Mouse (Mus musculus) neural tube, embryonic 10.5 days (tissue): Measurements from ENCODE around the gene Zpbp.
A peak's percentile ranks its signal among the peaks of the same experiment; 100 is the strongest.

Experiments used
- DNase-seq: peaks from one replicate; pipeline ENCODE4 v3.0.0-alpha.2; 2017; ENCODE audit warnings: low spot score; ENCODE audit errors: extremely low spot score

The Zpbp gene

DNA sequence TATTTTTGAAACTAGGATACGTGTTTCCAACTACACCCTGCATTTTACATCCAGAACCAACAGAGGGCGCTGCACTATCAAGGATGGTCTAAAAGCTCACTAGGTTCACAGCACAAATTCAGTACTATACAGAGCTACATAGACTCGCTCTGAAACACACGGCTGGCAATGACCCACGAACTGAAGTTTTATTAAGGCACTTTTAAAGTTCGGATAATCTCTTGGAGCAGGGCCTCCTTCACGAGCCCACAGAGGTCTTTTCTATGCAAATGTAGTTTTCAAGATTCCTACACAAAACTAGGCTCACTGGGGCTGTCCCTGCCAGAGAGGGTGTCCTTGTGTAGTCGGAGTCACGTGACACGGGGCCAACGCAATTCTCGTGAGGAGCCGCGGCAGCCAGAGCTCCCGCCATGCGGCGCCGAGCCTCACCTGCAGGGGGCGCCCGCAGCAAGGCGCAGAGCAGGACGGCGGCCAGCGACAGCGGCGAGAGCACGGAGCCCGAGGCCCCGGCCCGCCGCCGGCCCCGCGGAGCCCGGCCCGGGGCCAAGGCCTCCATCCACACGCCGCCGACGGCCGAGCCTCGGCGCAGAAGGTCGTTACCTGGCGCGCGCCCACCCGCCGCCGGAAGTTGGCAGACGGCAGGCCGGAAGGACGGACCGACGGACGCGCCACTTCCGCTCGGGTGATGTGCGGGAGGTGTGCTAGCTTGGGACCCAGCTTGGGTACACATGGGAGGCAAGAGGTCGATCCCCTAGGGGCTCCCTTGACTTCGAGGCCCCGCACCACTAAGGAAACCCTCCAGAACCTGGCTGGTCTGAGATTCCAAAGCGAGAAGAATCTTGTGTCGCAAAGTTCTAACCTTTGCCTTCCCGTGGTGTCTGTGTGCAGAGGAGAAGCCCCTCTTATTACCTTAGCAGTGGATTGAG lies at the start of gene Zpbp, which contains the start of gene Spata48:
TSS of gene Zpbp (minus strand) at position 774 of the 926 bp plus-strand sequence.
TSS of gene Spata48 (plus strand) at position 460 of the 926 bp plus-strand sequence.
- peak; percentile 93 for DNase-seq

DNA sequence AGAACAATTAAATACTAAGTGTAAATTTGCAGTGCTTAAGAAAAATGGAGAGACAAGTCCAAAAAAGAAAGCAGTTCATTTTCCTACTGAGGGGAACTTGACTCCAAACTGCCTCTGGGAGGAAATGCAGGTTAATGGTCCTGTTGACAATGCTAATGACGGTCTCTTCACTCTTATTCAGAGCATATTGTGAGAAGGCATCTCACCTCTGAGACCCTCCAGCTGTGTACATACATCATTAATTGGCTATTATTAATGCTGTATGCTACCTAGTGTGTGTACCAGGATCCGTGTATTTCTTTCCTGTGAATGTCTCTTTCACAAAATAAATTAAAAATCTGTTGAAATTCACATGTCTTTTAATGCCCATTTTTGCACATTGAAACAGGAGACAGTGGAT lies 47.2 kb upstream of the Zpbp start:
- DNase-seq: no peak

DNA sequence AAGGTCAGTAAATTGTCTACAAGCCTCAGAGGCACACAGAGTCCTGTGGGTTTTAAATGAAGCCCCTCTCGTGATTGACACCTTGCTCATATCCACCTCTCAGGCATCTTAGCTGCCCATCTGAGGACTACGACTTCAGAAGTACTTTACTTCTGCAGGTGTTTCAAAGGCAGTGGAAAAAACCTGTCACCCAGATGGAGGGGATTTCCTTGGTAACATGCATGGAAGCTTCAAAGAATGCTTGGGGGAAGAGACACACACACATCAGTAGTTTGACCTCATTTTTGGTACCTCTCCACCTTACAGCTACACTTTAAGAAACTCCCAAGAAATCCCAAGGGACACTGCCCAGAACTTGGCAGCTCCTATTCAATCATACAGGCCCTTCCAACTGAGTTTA lies 44.0 kb upstream of the Zpbp start:
- DNase-seq: no peak

DNA sequence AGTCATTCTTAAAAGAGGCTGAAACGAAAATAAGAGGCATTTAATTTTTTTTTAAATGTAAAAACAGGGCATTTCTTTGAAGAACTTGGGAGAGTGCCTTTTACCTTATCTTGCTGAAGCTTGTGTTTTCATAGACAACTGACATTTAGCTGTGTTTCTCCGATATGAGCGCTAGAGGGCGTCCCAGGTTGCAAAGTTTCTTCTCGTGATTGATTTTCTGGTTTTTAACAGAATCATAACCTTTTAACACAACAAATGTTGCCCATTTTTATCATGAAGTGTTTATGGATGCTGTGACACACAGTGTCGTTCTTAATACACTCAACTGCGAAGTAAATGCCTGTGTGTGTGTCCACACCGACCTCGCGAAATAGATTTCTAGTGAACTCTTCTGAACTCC lies 37.7 kb upstream of the Zpbp start:
- DNase-seq: peak; percentile 22

DNA sequence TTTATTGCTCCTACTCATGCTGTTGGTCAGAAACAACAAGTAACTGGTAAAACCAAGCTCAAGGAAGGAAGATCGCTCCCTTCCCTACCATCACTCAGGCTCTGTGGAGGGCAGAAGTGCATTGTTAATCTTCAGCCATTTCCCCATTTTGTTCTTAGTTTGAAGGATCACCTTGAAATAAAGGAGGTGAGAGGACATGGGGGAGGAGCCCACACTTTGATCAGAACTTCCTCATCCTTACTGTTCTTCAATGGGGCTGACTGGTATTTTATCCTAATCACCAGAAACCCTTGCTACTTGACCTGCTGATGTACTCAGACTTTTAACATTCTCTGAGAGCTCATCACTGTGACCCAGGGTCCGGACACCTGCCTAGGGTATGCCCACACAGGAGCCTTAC lies 33.5 kb upstream of the Zpbp start:
- DNase-seq: no peak

DNA sequence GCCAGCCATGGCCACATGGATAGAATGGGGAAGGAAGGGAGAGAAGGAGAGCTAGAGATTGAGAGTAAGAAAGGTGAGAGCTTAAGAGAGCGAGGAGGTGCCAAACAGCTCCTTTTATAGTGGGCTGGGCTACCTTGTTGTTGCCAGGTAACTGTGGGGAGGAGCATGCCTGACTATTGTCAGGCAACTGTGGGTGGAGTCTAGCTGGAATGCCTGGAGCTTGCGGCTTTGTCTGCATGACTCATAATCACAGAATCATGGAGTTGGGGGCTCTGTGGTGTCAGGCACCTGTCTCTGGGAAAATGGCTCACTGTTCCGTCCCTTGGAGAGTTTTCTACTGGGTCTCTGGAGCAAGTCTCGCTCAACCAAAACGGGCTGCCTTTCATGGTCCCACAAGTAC lies 29.8 kb upstream of the Zpbp start:
- DNase-seq: no peak

DNA sequence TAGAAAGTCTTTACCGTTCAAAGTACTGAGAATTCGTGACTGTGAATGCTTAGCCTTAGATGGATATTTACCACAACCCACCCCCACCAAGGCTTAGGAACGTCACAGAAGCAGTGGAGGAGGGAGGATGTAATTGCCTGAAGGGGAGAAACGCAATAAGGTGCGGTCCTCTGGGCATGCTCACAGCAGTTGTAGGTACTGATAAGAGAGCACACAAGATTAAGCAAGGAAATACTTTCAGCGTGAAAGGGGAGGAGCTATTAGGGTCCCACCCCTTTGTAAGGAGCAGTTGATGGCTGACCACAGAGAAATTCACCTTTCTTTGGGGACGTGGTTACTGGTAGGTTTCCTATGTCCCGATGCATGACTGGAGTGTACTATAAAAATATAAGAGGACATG lies 22.2 kb upstream of the Zpbp start:
- no peak for DNase-seq

DNA sequence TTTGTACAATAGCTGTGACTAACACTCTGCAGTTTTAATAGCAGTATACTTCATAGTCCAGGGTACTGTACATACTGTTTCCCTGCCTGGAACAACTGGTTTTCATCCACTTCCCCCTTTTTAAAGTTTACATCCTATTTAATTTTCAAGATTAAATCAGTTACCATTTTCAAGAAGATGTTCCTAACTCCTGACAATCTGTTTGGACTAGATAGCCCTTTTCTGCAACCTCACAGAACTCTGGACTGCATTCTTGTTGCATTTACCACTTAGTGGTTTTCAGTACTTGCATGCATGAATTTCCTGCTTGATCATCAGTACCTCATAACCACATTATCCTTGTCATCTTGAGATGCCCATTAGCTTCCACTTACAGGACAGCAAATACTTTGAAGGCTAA lies 6.7 kb upstream of the Zpbp start:
- DNase-seq: no peak

DNA sequence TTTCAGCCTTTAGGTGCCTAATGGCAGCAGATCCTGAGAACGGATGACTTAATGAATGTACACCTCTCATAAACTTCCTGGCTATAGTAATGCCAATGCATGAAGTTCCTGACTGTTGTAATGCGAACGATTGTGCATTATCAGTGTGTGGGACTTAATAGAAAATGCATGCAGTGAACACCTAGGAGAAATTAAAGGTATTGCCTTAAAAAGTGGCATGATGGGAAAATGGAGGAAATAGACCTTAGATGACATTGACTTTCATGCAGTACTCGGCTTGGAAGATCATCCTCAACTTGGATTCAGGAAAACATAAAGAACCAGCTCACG lies 318 bp upstream of the Zpbp start:
- no peak for DNase-seq

DNA sequence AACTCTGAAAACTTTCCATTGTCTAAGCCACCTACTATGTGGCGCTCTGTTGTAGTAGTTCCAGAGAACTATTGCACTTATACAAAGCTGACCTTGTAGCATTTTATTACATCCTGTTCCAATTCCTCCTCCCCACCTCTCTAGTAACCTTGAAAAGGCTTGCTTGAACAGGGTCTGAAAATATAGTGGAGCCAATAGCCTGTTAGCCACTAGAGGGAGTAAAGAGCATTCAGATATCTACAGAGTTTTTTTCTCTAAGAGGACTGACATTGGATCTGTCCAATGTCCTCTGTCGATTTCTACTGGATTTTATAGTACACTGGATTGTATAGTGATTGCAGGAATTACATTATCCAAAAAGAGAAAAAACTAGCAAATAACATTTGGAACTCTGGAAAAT lies 7.2 kb downstream of the Zpbp start:
- no peak for DNase-seq

DNA sequence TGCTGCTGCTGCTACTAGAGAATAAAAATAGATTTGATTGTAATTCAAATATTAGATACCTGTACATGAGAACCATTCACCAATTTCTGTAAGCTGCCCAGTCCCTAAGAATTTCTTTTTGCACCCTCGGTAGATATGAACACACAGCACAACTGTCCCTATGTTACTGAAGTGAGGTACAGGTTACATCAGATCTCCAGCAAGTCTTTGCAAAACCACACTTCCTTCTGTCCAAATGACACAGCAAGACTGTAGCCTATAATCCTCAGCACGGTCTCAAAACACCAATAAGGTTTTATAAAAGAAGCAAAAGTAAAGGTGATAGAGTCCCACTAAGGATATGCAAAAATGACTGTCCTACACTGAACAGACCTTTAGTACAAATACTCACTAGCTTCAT lies 44.9 kb downstream of the Zpbp start:
- no peak for DNase-seq

DNA sequence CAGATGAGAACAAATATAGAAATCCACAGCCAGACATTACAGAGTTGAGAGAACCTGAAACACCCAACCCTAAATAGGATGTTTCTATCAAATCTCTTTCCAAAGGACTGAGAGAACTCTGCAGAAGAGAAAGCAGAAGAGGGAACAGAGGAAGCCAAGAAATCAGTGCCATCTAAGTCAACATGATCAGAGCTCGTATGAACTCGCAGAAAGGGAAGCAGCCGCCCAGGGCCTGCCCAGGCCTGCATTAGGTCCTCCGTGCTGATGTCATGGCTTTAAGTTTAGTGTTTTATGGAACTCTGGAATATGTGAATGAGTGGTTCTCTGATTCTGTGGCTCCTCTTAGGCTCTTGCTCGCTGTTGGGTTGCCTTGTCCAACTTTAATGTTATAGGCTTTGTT lies 48.0 kb downstream of the Zpbp start:
- DNase-seq: no peak

DNA sequence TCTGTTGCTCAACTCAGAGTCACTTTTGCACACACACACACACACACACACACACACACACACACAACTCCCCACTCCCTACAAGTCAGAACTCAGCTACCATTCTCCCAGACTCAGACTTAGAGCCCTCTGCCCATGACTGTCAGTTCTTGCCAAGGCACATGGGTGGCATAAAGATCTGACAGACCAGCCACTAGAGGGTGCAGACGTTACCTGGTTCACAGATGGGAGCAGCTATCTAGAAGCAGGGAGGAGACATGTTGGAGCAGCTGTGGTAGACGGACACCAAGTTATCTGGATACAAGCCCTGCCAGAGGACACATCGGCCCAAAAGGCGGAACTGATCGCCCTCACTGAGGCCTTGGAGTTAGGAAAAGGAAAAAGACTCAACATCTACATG lies 67.5 kb downstream of the Zpbp start:
- no peak for DNase-seq

DNA sequence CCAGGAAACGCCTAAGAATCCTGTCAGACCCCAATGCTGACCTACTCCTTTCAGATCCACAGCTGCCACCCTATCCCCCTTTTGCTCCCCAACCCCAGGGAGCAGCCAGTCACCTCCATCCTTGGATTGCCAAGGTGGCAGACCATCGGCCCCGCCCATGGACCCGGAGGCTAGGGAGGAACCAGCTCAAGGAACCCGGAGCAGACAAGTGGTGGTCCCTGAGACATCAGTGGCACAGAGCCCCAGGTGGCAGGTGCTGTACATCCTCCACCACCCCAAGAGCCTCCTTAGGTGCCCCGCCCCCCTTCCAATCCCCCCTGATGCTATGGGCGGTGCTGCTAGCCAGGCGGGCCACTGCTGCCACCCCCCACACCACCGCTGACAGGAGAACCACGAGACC lies 69.0 kb downstream of the Zpbp start:
- no peak for DNase-seq

DNA sequence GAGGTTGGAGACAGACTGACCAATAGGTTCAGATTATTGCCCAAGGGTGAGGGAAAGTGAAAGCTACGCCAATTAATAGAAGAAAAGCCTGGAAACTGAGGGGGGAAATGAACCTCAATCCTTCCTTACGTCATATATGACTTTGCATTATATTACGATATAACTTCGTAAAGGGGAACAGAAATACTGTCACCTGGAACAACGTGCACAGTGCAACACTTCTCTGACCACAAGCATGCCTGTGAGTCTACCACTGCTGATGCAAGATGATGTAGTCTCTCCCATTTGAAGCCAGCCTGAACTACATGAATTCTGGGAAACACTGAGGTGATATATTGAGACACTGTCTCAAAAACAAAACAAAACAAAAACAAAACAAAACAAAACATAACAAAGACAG lies 90.9 kb downstream of the Zpbp start:
- DNase-seq: no peak

DNA sequence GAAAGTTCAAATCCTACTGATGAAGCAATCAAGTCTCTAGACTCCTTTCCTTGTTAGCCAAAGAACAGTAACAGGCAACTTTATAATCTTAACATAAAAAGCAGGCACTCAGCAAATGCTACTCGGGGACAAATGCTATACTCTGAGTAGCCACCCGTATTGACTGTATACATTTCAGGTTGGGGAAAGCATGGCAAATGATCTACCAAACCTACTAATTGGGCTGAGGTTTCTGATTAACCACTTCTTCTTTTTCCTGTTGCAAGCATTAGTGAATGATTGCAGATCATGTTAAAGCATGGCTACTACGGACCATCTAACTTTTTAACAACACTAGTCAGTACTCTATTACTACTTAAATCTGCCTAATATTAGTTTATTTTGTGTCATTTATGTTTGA lies 178.7 kb downstream of the Zpbp start:
- DNase-seq: no peak

DNA sequence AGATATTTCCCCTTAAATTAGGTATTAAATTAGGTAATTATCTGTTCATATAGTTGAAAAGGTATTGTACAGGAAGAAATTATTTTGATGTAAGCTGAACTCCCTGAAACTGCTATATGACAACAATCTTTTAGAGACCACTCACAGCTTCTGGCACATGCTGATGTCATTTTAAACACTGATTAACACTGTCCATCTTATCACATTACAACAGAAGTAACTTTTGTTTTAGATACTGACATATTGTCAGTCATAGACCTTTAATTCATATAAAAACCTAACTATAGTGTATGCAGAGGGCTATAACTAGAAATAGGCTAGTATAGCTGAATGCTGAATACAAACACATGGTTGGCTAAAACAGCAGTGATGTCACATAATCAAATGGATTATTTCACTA lies 182.1 kb downstream of the Zpbp start:
- DNase-seq: no peak

DNA sequence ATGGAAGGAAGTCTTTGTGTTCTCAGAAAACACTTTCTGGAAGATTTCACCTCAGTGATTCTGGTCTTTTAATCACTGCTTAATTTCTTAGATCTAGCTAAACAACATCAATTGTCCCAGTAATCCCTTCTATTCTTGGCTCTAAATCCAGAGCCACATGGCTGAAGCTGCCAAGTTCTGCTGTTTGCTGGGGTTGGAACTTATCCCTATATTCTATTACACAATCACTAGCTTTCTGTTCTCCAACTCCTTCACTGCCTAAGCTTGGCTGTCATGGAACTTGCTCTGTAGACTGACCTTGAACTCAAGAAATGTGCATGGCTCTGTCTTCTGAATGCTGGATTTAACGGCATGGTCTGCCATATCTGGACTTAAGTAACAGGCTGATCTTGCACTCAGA lies 204.9 kb downstream of the Zpbp start:
- no peak for DNase-seq

DNA sequence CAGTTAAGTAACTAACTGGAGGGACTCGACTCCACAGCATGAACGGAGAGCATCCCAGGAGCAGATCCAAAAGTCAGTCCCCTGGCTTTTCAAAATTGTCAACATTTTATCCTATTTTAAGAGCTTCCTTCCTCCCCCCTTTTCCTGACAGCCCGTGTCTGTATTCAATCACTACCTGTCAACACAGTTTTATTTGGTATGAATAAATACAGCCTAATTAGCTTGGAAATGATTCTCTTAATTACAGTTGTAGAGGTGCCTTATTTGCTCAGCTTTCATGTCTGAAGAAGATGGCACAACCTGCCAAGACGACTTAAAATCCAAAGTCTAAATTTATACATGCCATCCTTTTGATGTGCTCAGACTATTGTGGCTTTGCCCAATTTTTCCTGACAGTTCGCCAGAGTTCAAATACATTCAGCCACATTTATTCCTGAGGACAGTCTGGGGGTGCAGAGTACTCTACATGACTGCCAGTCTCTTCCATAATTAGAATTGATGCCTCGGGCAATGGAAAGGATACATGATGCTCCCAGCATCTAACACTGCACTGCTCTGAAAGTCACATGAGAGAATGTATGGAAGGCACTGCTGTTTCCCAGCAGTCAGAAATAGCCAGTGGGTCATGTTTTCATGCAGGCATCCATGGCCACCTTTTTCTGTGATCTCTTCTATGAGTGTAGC lies 219.4 kb downstream of the Zpbp start:
- DNase-seq: no peak

DNA sequence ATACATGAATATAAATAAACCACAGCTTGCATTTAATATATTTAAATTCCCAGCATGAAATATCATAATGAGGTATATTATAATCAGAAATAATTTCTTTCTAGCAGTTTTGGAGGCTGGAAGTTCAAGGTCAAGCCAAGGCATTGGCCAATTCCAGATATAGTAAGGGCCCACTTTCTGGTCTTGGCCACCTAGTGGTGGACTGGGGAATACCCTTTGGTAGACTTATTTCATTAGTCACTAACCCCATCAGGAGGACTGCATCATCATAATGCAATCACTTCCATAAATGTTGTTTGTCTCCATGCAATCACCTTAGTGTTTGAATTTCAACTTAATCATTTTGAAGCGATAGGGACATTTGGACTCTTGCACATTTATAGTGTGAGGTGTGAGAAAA lies 222.9 kb downstream of the Zpbp start:
- DNase-seq: no peak
